Comparison of ENCODE assay signal across 19 mouse cellular contexts in the genomic region with DNA sequence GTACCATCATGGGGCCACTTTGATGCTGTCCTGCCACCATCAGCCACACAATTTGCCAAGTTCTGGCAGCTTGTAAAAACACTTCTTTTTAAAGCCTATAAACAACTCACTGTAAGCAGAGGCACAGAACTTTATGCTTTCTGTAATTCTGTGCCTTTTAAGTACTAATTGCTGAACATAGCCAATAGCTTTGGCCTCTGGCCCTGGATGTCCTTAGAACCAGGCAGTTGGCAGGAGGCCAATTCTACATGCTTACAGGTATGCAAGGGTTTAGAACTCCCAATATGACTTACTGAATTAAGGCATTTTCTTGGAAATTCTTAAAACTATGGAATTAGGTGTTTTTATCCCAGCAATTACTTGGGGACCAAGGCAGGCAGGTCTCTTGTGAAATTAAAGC. TPM values are rescaled to one million over a fixed set of nuclear protein-coding genes. Genes with fewer than 3 reads are reported as not detected.
DNase-seq lines count a peak whose midpoint lies in the region; ATAC-seq lines count a peak whose summit lies in the region.
"Had no signal": no experiment of that assay in that cellular context is flagged by ENCODE, and none has a peak within 500 bp of the region (broad histone marks: within the 10 kb centered on the region; RNA-seq: fewer than 3 reads in every experiment).

No protein-coding gene starts in this region.

- no peak overlapping the region for H3K9ac ChIP-seq in kidney, embryonic 14.5 days (ENCODE audit: low read depth, low read length)
- H3K9ac ChIP-seq in midbrain, embryonic 14.5 days (replicated peaks; ENCODE audit: low read length), result no peak overlapping the region
- no peak overlapping the region for H3K9ac ChIP-seq in midbrain, embryonic 13.5 days (replicated peaks)
- H3K9ac ChIP-seq: liver, embryonic 12.5 days; neural tube, embryonic 13.5 days had no signal

- DNase-seq in cerebellum, adult 9-10 months, result peak; percentile 10
- DNase-seq in cerebellum, adult 11 months, result no peak
- DNase-seq in kidney, adult 8-10 months, result peak; percentile 15 to 29
- peak; percentile 14 for DNase-seq in midbrain, embryonic 14.5 days
- DNase-seq in thymus, postnatal 14 days, result no peak
- DNase-seq in left cerebral cortex, adult 9 months (ENCODE audit: low spot score in 2 of 2), result no peak
- DNase-seq: B cell, adult 2 months; layer of hippocampus, adult 9-11 months; right cerebral cortex, postnatal 25 days had no signal

- H3K27me3 ChIP-seq in kidney, embryonic 14.5 days (ENCODE audit: control insufficient read depth, insufficient read depth, low read length), result no peaks in the 10 kb centered on the region
- H3K27me3 ChIP-seq in midbrain, embryonic 14.5 days (ENCODE audit: control insufficient read depth, insufficient read depth, low read length), result no peaks in the 10 kb centered on the region
- H3K27me3 ChIP-seq in midbrain, embryonic 13.5 days, result no peaks in the 10 kb centered on the region
- H3K27me3 ChIP-seq: liver, embryonic 12.5 days; neural tube, embryonic 13.5 days had no signal

- no peak overlapping the region for H3K4me2 ChIP-seq in kidney, embryonic 14.5 days (replicated peaks; ENCODE audit: low read depth, low read length)
- H3K4me2 ChIP-seq in midbrain, embryonic 14.5 days (ENCODE audit: low read length), result no peak overlapping the region
- H3K4me2 ChIP-seq in midbrain, embryonic 13.5 days (replicated peaks), result no peak overlapping the region
- H3K4me2 ChIP-seq: liver, embryonic 12.5 days; neural tube, embryonic 13.5 days had no signal

- no peak for ATAC-seq in kidney, embryonic 14.5 days (ENCODE audit: low FRiP score, low TSS enrichment)
- ATAC-seq in midbrain, embryonic 14.5 days (ENCODE audit: low FRiP score, low TSS enrichment), result no peak
- no peak for ATAC-seq in midbrain, embryonic 13.5 days
- ATAC-seq: liver, embryonic 12.5 days had no signal

- no peak overlapping the region for H3K27ac ChIP-seq in kidney, embryonic 14.5 days (ENCODE audit: low read depth, low read length)
- H3K27ac ChIP-seq in midbrain, embryonic 14.5 days (replicated peaks; ENCODE audit: low read depth, low read length), result no peak overlapping the region
- no peak overlapping the region for H3K27ac ChIP-seq in midbrain, embryonic 13.5 days
- H3K27ac ChIP-seq: forebrain, embryonic 10.5 days; hindbrain, embryonic 10.5 days; liver, embryonic 12.5 days; neural tube, embryonic 13.5 days had no signal

- no peaks in the 10 kb centered on the region for H3K9me3 ChIP-seq in kidney, embryonic 14.5 days (ENCODE audit: control insufficient read depth, low read length)
- H3K9me3 ChIP-seq in midbrain, embryonic 14.5 days (ENCODE audit: control insufficient read depth, low read length), result no peaks in the 10 kb centered on the region
- no peaks in the 10 kb centered on the region for H3K9me3 ChIP-seq in midbrain, embryonic 13.5 days
- H3K9me3 ChIP-seq: forebrain, embryonic 10.5 days; hindbrain, embryonic 10.5 days; liver, embryonic 12.5 days; neural tube, embryonic 13.5 days had no signal

- H3K4me3 ChIP-seq in kidney, embryonic 14.5 days (ENCODE audit: low read length), result no peak overlapping the region
- no peak overlapping the region for H3K4me3 ChIP-seq in midbrain, embryonic 14.5 days (replicated peaks; ENCODE audit: low read depth, low read length)
- H3K4me3 ChIP-seq in midbrain, embryonic 13.5 days (replicated peaks), result no peak overlapping the region
- H3K4me3 ChIP-seq: forebrain, embryonic 10.5 days; hindbrain, embryonic 10.5 days; liver, embryonic 12.5 days; neural tube, embryonic 13.5 days had no signal

- no peaks in the 10 kb centered on the region for H3K4me1 ChIP-seq in kidney, embryonic 14.5 days (ENCODE audit: control insufficient read depth, insufficient read depth, low read length)
- no peaks in the 10 kb centered on the region for H3K4me1 ChIP-seq in midbrain, embryonic 14.5 days (ENCODE audit: control insufficient read depth, insufficient read depth, low read length)
- H3K4me1 ChIP-seq in midbrain, embryonic 13.5 days (replicated peaks), result no peaks in the 10 kb centered on the region
- H3K4me1 ChIP-seq: forebrain, embryonic 10.5 days; liver, embryonic 12.5 days; neural tube, embryonic 13.5 days had no signal

- H3K36me3 ChIP-seq in kidney, embryonic 14.5 days (ENCODE audit: control insufficient read depth, insufficient read depth, low read length), result peaks cover 8% of the 10 kb centered on the region
- peaks cover 21% of the 10 kb centered on the region for H3K36me3 ChIP-seq in midbrain, embryonic 14.5 days (ENCODE audit: control insufficient read depth, insufficient read depth, low read length)
- peaks cover 25% of the 10 kb centered on the region for H3K36me3 ChIP-seq in midbrain, embryonic 13.5 days

RNA-seq across cellular contexts. Expression of a gene that starts 29.6 kb away (rescaled TPM):
- 85.1 and 91.4 TPM in 2 replicates for polyA plus RNA-seq in kidney, embryonic 14.5 days (2014; fragmentation: Nextera tagmentation; extraction: Ambion mirVana)
- polyA plus RNA-seq in midbrain, embryonic 14.5 days (2014; fragmentation: Nextera tagmentation; extraction: Ambion mirVana), result 188 and 217 TPM in 2 replicates
- polyA plus RNA-seq in midbrain, embryonic 13.5 days (2015; fragmentation: Nextera tagmentation; extraction: Ambion mirVana), result 163 TPM in 2 replicates

RNA-seq across cellular contexts. Expression of a gene that starts 31.6 kb away (rescaled TPM):
- not detected in 2 replicates for polyA plus RNA-seq in kidney, embryonic 14.5 days (2014; fragmentation: Nextera tagmentation; extraction: Ambion mirVana)
- not detected in 2 replicates for polyA plus RNA-seq in midbrain, embryonic 14.5 days (2014; fragmentation: Nextera tagmentation; extraction: Ambion mirVana)
- polyA plus RNA-seq in midbrain, embryonic 13.5 days (2015; fragmentation: Nextera tagmentation; extraction: Ambion mirVana), result not detected in 2 replicates
- polyA plus RNA-seq: cortical plate, adult 2 months; embryonic facial prominence, embryonic 14.5 days; heart, embryonic 14.5 days; intestine, embryonic 14.5 days; liver, embryonic 12.5 days; neural tube, embryonic 13.5 days had no signal

RNA-seq across cellular contexts. Expression of a gene that starts 42.6 kb away (rescaled TPM):
- polyA plus RNA-seq in kidney, embryonic 14.5 days (2014; fragmentation: Nextera tagmentation; extraction: Ambion mirVana), result 11.0 and 19.9 TPM in 2 replicates
- polyA plus RNA-seq in midbrain, embryonic 14.5 days (2014; fragmentation: Nextera tagmentation; extraction: Ambion mirVana), result 1.7 and 4.8 TPM in 2 replicates
- 4.7 and 5.7 TPM in 2 replicates for polyA plus RNA-seq in midbrain, embryonic 13.5 days (2015; fragmentation: Nextera tagmentation; extraction: Ambion mirVana)

RNA-seq across cellular contexts. Expression of a gene that starts 48.7 kb away (rescaled TPM):
- polyA plus RNA-seq in kidney, embryonic 14.5 days (2014; fragmentation: Nextera tagmentation; extraction: Ambion mirVana), result 5.0 and 8.3 TPM in 2 replicates
- polyA plus RNA-seq in midbrain, embryonic 14.5 days (2014; fragmentation: Nextera tagmentation; extraction: Ambion mirVana), result 0.11 and 0.54 TPM in 2 replicates
- polyA plus RNA-seq in midbrain, embryonic 13.5 days (2015; fragmentation: Nextera tagmentation; extraction: Ambion mirVana), result 0.41 and 0.50 TPM in 2 replicates
- polyA plus RNA-seq: heart, embryonic 14.5 days had no signal

Comparison
In these comparisons a context has a peak if more than half of its experiments do, and no peak if none do; other contexts are left out.
1. DNase-seq: peak in cerebellum, adult 9-10 months (single experiment), kidney, adult 8-10 months (2 of 2) and midbrain, embryonic 14.5 days (single experiment); none in cerebellum, adult 11 months (single experiment), thymus, postnatal 14 days (single experiment) and left cerebral cortex, adult 9 months (0 of 2).